Mouse (Mus musculus): Measurements from ENCODE around the gene Fam222b. TPM values are rescaled to one million over a fixed set of nuclear protein-coding genes. Genes with fewer than 3 reads are reported as not detected.

Gene Fam222b
- polyA plus RNA-seq, 1 experiment from 2014 or later, result 13.3 TPM

- Histone ChIP-seq H3K4me3 (replicated peaks; ENCODE audit: low read depth, low read length) (peak overlapping the region; percentile 95), H3K4me1 (replicated peaks; ENCODE audit: insufficient read depth, low read length) (peaks cover 33% of the 10 kb centered on the region), H3K9me3 (replicated peaks; ENCODE audit: low read length) (no peaks in the 10 kb centered on the region), H3K27ac (peak overlapping the region; percentile 98), H3K36me3 (ENCODE audit: insufficient read depth, low read length) (peaks cover 22% of the 10 kb centered on the region), H3K27me3 (ENCODE audit: insufficient read depth, low read length) (no peaks in the 10 kb centered on the region), H3K4me2 (ENCODE audit: low read length) (peak overlapping the region; percentile 90), H3K9ac (ENCODE audit: low read depth, low read length) (peak overlapping the region; percentile 93)
- TF ChIP-seq CTCF (IDR thresholded peaks at IDR 0.05; ENCODE audit: low read depth), result no peak
- WGBS, result under 1% methylated on average over 22 of the region's 22 CpGs
- ATAC-seq (replicated peaks; ENCODE audit: low FRiP score, low read depth) (peak; percentile 33), DNase-seq (ENCODE audit: low spot score) (peak; percentile 92)
Observed at GRCm38 (mm10) chr11:78163681-78164603, 69.5 kb downstream of the Fam222b start.

DNA sequence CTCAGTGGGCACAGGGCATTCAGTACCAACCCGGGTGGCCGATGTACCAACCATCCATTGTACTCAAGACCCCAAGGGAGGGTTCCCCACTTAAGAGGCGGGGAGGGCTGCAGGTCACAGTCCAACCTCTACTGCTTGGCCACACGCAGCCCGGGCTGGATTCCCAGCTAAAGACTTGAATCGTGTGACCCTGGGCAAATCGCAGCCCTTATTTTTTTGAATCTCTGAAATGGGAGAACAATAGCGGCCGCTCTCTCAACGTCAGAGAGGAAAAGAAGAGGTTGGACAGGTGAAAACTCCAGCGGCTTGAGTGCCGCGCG is 70.1 kb downstream of the Fam222b start:
- Histone ChIP-seq H3K27me3 (ENCODE audit: insufficient read depth, low read length) (no peaks in the 10 kb centered on the region), H3K4me2 (ENCODE audit: low read length) (peak overlapping the region; percentile 90), H3K4me3 (replicated peaks; ENCODE audit: low read depth, low read length) (peak overlapping the region; percentile 95), H3K27ac (peak overlapping the region; percentile 98), H3K4me1 (replicated peaks; ENCODE audit: insufficient read depth, low read length) (peaks cover 29% of the 10 kb centered on the region), H3K36me3 (ENCODE audit: insufficient read depth, low read length) (peaks cover 20% of the 10 kb centered on the region), H3K9me3 (replicated peaks; ENCODE audit: low read length) (no peaks in the 10 kb centered on the region), H3K9ac (ENCODE audit: low read depth, low read length) (peak overlapping the region; percentile 93)
- DNase-seq (ENCODE audit: low spot score), result no peak
- WGBS, result 0% methylated on average over 14 of the region's 14 CpGs
- TF ChIP-seq CTCF (IDR thresholded peaks at IDR 0.05; ENCODE audit: low read depth), result no peak
- no peak for ATAC-seq (replicated peaks; ENCODE audit: low FRiP score, low read depth)

- peaks cover 14% of the 10 kb centered on the region for H3K36me3 ChIP-seq (ENCODE audit: insufficient read depth, low read length)
- no peaks in the 10 kb centered on the region for H3K9me3 ChIP-seq (replicated peaks; ENCODE audit: low read length)
- H3K4me3 ChIP-seq (replicated peaks; ENCODE audit: low read depth, low read length), result peak within 1 kb of the TSS; percentile 95
- peak within 1 kb of the TSS; percentile 90 for H3K4me2 ChIP-seq (ENCODE audit: low read length)
- DNase-seq (ENCODE audit: low spot score) (peak; percentile 94), ATAC-seq (replicated peaks; ENCODE audit: low FRiP score, low read depth) (peak; percentile 77)
- peak within 1 kb of the TSS; percentile 98 for H3K27ac ChIP-seq
- H3K9ac ChIP-seq (ENCODE audit: low read depth, low read length), result peak within 1 kb of the TSS; percentile 93
- H3K27me3 ChIP-seq (ENCODE audit: insufficient read depth, low read length), result no peaks in the 10 kb centered on the region
- under 1% methylated on average over 65 of the region's 78 CpGs for WGBS
- peak; percentile 34; the same call in 1 of the 2 replicates for TF ChIP-seq CTCF (IDR thresholded peaks at IDR 0.05; ENCODE audit: low read depth)
- peaks cover 28% of the 10 kb centered on the region for H3K4me1 ChIP-seq (replicated peaks; ENCODE audit: insufficient read depth, low read length)
Observed at GRCm38 (mm10) chr11:78164924-78165760, 70.7 kb downstream of the Fam222b start, which contains the start of gene Traf4. TSS of gene Traf4 (minus strand) at chr11:78165589.

DNA sequence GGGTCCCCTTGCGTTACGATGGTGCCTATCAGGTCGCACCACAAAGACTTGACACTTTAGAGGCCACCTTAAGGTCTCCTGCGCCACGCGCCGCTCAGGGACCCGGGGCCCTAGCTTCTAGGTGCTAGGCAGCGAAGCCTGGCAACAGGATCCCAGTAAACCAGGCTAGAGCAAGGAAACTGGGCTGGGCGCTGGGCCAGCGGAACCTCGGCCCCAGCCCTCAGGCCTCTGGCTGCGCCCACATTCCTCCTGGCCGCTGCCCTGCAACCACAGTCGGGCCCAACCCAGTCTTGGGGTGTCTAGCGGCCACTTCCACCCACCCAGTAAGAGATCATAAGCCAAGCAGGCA is 71.3 kb downstream of the Fam222b start:
- Histone ChIP-seq H3K4me1 (replicated peaks; ENCODE audit: insufficient read depth, low read length) (peaks cover 28% of the 10 kb centered on the region), H3K9me3 (replicated peaks; ENCODE audit: low read length) (no peaks in the 10 kb centered on the region), H3K9ac (ENCODE audit: low read depth, low read length) (peak overlapping the region; percentile 93; the same call in 1 of the 2 replicates), H3K4me3 (replicated peaks; ENCODE audit: low read depth, low read length) (peak overlapping the region; percentile 95), H3K27ac (peak overlapping the region; percentile 98), H3K27me3 (ENCODE audit: insufficient read depth, low read length) (no peaks in the 10 kb centered on the region), H3K4me2 (ENCODE audit: low read length) (peak overlapping the region; percentile 90), H3K36me3 (ENCODE audit: insufficient read depth, low read length) (peaks cover 8% of the 10 kb centered on the region)
- peak; percentile 67 for DNase-seq (ENCODE audit: low spot score)
- WGBS, result 2% methylated on average over 16 of the region's 16 CpGs
- TF ChIP-seq CTCF (IDR thresholded peaks at IDR 0.05; ENCODE audit: low read depth), result no peak
- peak; percentile 6; the same call in 1 of the 2 replicates for ATAC-seq (replicated peaks; ENCODE audit: low FRiP score, low read depth)

- Histone ChIP-seq H3K27ac (peak overlapping the region; percentile 98), H3K4me3 (replicated peaks; ENCODE audit: low read depth, low read length) (peak overlapping the region; percentile 95; the same call in 1 of the 2 replicates), H3K4me1 (replicated peaks; ENCODE audit: insufficient read depth, low read length) (peaks cover 28% of the 10 kb centered on the region), H3K4me2 (ENCODE audit: low read length) (peak overlapping the region; percentile 90), H3K9me3 (replicated peaks; ENCODE audit: low read length) (no peaks in the 10 kb centered on the region), H3K27me3 (ENCODE audit: insufficient read depth, low read length) (no peaks in the 10 kb centered on the region), H3K36me3 (ENCODE audit: insufficient read depth, low read length) (peaks cover 4% of the 10 kb centered on the region; the same call in 1 of the 2 replicates), H3K9ac (ENCODE audit: low read depth, low read length) (peak overlapping the region; percentile 93; the same call in 1 of the 2 replicates)
- no peak for ATAC-seq (replicated peaks; ENCODE audit: low FRiP score, low read depth)
- no peak for DNase-seq (ENCODE audit: low spot score)
- no peak for TF ChIP-seq CTCF (IDR thresholded peaks at IDR 0.05; ENCODE audit: low read depth)
- WGBS, result 37% methylated on average over 4 of the region's 4 CpGs
Observed at GRCm38 (mm10) chr11:78166161-78166560, 71.7 kb downstream of the Fam222b start.

- no peak overlapping the region; the same call in 1 of the 2 replicates for H3K4me2 ChIP-seq (ENCODE audit: low read length)
Observed at GRCm38 (mm10) chr11:78166640-78167039, 72.2 kb downstream of the Fam222b start.

More at GRCm38 (mm10) chr11:78166640-78167039, 72.2 kb downstream of the Fam222b start:
- H3K9ac ChIP-seq (ENCODE audit: low read depth, low read length), result no peak overlapping the region
- peaks cover 28% of the 10 kb centered on the region for H3K4me1 ChIP-seq (replicated peaks; ENCODE audit: insufficient read depth, low read length)
- ATAC-seq (replicated peaks; ENCODE audit: low FRiP score, low read depth) (no peak), DNase-seq (ENCODE audit: low spot score) (no peak)
- WGBS, result 74% methylated on average over 6 of the region's 6 CpGs
- H3K4me3 ChIP-seq (replicated peaks; ENCODE audit: low read depth, low read length), result no peak overlapping the region
- TF ChIP-seq CTCF (IDR thresholded peaks at IDR 0.05; ENCODE audit: low read depth), result no peak
- peak overlapping the region; percentile 98 for H3K27ac ChIP-seq
- H3K36me3 ChIP-seq (ENCODE audit: insufficient read depth, low read length), result no peaks in the 10 kb centered on the region; the same call in 1 of the 2 replicates
- H3K9me3 ChIP-seq (replicated peaks; ENCODE audit: low read length), result no peaks in the 10 kb centered on the region
- no peaks in the 10 kb centered on the region for H3K27me3 ChIP-seq (ENCODE audit: insufficient read depth, low read length)

Measured in kidney, postnatal 0 days (tissue).